ENCODE assay signal across 14 mouse cellular contexts in the genomic region with DNA sequence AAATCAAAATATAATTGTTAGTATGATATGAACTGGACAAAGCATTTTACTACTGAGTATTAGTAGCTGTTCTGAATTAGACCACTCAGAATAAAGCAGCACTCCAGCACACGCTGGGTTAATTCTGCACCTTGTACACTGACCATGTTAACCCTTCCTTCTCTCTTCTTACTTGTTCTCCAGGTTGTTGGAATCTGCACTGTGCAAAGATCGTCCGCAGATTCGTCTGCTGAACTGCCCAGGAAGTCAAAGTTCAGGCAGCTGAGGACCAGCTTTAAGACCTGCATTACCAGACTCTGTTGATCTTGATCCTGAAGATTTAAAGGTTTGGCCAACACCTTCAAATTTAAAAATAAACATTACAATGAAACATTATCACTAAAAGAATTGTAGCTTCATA.
"Had no signal": no experiment of that assay in that cellular context is flagged by ENCODE, and none has a peak within 500 bp of the region (broad histone marks: within the 10 kb centered on the region; RNA-seq: fewer than 3 reads in every experiment).

No protein-coding gene starts in this region.

- H3K4me1 ChIP-seq: liver, embryonic 13.5 days; stomach, embryonic 15.5 days had no signal

- H3K9ac ChIP-seq: liver, embryonic 13.5 days; stomach, embryonic 15.5 days had no signal

- H3K27ac ChIP-seq: layer of hippocampus, adult 2 months; left cerebral cortex, adult 2 months; liver, embryonic 13.5 days; stomach, embryonic 15.5 days had no signal

- H3K4me2 ChIP-seq: liver, embryonic 13.5 days; midbrain, embryonic 11.5 days; stomach, embryonic 15.5 days had no signal

- H3K4me3 ChIP-seq: layer of hippocampus, adult 2 months; left cerebral cortex, adult 2 months; liver, embryonic 13.5 days; stomach, embryonic 15.5 days had no signal

- H3K36me3 ChIP-seq: stomach, embryonic 15.5 days had no signal

- H3K9me3 ChIP-seq: liver, embryonic 13.5 days; stomach, embryonic 15.5 days had no signal

- ATAC-seq: intestine, postnatal 0 days had no signal

- H3K27me3 ChIP-seq: liver, embryonic 13.5 days; stomach, embryonic 15.5 days had no signal

- DNase-seq: layer of hippocampus, postnatal 36 days; liver, embryonic 13.5 days; lung, adult 2 months; lung, postnatal 14 days; lung, postnatal 4 days; midbrain, embryonic 14.5 days; right cerebral cortex, postnatal 14 days; right cerebral cortex, postnatal 4 days; thymus, postnatal 25 days had no signal
